Mouse (Mus musculus) megakaryocyte, embryonic 14.5 days (primary cell): ENCODE measurements around the gene Nras.

Source experiments
- FLI1 ChIP-seq: IDR thresholded peaks from 2 replicates; pipeline ENCODE4 v1.6.1; 2012; ENCODE audit warnings: low read length, inconsistent platforms, mixed read lengths
- GATA1 ChIP-seq: IDR thresholded peaks from 3 replicates; pipeline ENCODE4 v1.6.1; 2012; ENCODE audit warnings: mixed read lengths, low read length, inconsistent platforms, borderline replicate concordance

- TF ChIP-seq GATA1 (no peak), FLI1 (no peak)
Measured at GRCm38 (mm10) chr3:103100735-103101134, 42.6 kb downstream of the Nras start.
